8 mouse cellular contexts compared by ENCODE assay signal in genomic region chr2:85048168-85048751, GRCm38 (mm10). TPM values are rescaled to one million over a fixed set of nuclear protein-coding genes. Genes with fewer than 3 reads are reported as not detected.
A peak's percentile ranks its signal among the peaks of the same experiment; 100 is the strongest.
DNase-seq lines count a peak whose midpoint lies in the region; ATAC-seq and TF ChIP-seq lines count a peak whose summit lies in the region.

No protein-coding gene starts in this region.

- peak overlapping the region; percentile 73 for H3K9ac ChIP-seq in hindbrain, embryonic 15.5 days

- no peak for TF ChIP-seq CTCF in gastrocnemius, adult 2 months (IDR thresholded peaks at IDR 0.05)
- no peak for TF ChIP-seq CTCF in left cerebral cortex, adult 2 months (IDR thresholded peaks at IDR 0.05)

- peak overlapping the region; percentile 58 for H3K4me2 ChIP-seq in hindbrain, embryonic 15.5 days

- intact Hi-C loops in gastrocnemius, adult 2 months (cut with DNase I): no loop called here
- intact Hi-C loops in left cerebral cortex, adult 2 months (cut with DNase I): loop anchor here (5.0 kb wide), 1 partner anchor 321 kb away; the partner anchor contains the start of gene Clp1

- H3K36me3 ChIP-seq in hindbrain, embryonic 15.5 days: peaks cover 49% of the 10 kb centered on the region

- H3K4me3 ChIP-seq in gastrocnemius, adult 2 months: peak overlapping the region; percentile 84
- peak overlapping the region; percentile 85 for H3K4me3 ChIP-seq in hindbrain, embryonic 15.5 days
- peak overlapping the region; percentile 57 for H3K4me3 ChIP-seq in left cerebral cortex, adult 2 months

- no peaks in the 10 kb centered on the region for H3K9me3 ChIP-seq in hindbrain, embryonic 15.5 days

- peak; percentile 53 for DNase-seq in R1 (ENCODE audit: low read depth, low spot score)
- peak; percentile 62 to 67 for DNase-seq in cerebellum, postnatal 25 days
- DNase-seq in gastrocnemius, adult 2 months: peak; percentile 87
- DNase-seq in left cerebral cortex, adult 2 months (ENCODE audit: extremely low spot score in 1 of 2, low spot score in 2 of 2): peak; percentile 72 to 75
- peak; percentile 84 to 92 for DNase-seq in lung, postnatal 4 days
- peak; percentile 34 for DNase-seq in retina, postnatal 7 days (ENCODE audit: low read depth, low spot score)
- peak; percentile 36 for DNase-seq in urinary bladder, postnatal 10 days (ENCODE audit: low spot score)

- under 1% methylated on average over 34 of the region's 44 CpGs for WGBS in hindbrain, embryonic 15.5 days

- H3K27ac ChIP-seq in gastrocnemius, adult 2 months: peak overlapping the region; percentile 94
- H3K27ac ChIP-seq in hindbrain, embryonic 15.5 days (replicated peaks): peak overlapping the region; percentile 91
- H3K27ac ChIP-seq in left cerebral cortex, adult 2 months: peak overlapping the region; percentile 95

- H3K27me3 ChIP-seq in hindbrain, embryonic 15.5 days: no peaks in the 10 kb centered on the region

- ATAC-seq in hindbrain, embryonic 15.5 days (ENCODE audit: low FRiP score, low read depth): peak; percentile 79

- peaks cover 37% of the 10 kb centered on the region for H3K4me1 ChIP-seq in hindbrain, embryonic 15.5 days (replicated peaks)

RNA-seq across cellular contexts. Expression of gene Tnks1bp1, which starts 0.4 kb away (rescaled TPM):
- total RNA-seq in gastrocnemius, adult 2 months (2021): 10 to 100 TPM; 23.3 to 29.7 TPM
- polyA plus RNA-seq in hindbrain, embryonic 15.5 days (2015; fragmentation: Nextera tagmentation; extraction: Ambion mirVana): 24.4 and 24.8 TPM in 2 replicates
- total RNA-seq in left cerebral cortex, adult 2 months (2021): 100 to 1,000 TPM; 130 to 148 TPM

RNA-seq across cellular contexts. Expression of gene P2rx3, which starts 11.0 kb away (rescaled TPM):
- under 1 TPM; 0.36 to 0.59 TPM for total RNA-seq in gastrocnemius, adult 2 months (2021)
- 7.3 and 14.2 TPM in 2 replicates for polyA plus RNA-seq in hindbrain, embryonic 15.5 days (2015; fragmentation: Nextera tagmentation; extraction: Ambion mirVana)
- 1 to 10 TPM; 2.0 to 2.6 TPM for total RNA-seq in left cerebral cortex, adult 2 months (2021)

RNA-seq across cellular contexts. Expression of gene Ssrp1, which starts 11.2 kb away (rescaled TPM):
- total RNA-seq in gastrocnemius, adult 2 months (2021): 10 to 100 TPM; 28.5 to 30.8 TPM
- polyA plus RNA-seq in hindbrain, embryonic 15.5 days (2015; fragmentation: Nextera tagmentation; extraction: Ambion mirVana): 166 and 171 TPM in 2 replicates
- 100 to 1,000 TPM; 106 to 111 TPM for total RNA-seq in left cerebral cortex, adult 2 months (2021)

Comparison
In these comparisons a context has a peak if more than half of its experiments do, and no peak if none do; other contexts are left out.
1. Peak in every context shown above with its lines: DNase-seq, ATAC-seq, H3K4me3 ChIP-seq and H3K27ac ChIP-seq.
2. DNase-seq: peak in every context shown above with its lines; median percentile 88 in lung, postnatal 4 days; 87 in gastrocnemius, adult 2 months; 74 in left cerebral cortex, adult 2 months; 64 in cerebellum, postnatal 25 days; 53 in R1; 36 in urinary bladder, postnatal 10 days; 34 in retina, postnatal 7 days.
3. RNA of gene Tnks1bp1, which starts 0.4 kb away (total RNA-seq): 130 to 148 TPM in left cerebral cortex, adult 2 months; 23.3 to 29.7 TPM in gastrocnemius, adult 2 months; every median in the first group is over 4 times any median in the second.